Mouse (Mus musculus) erythroid progenitor cell, adult 5-6 weeks (primary cell): ENCODE results near the gene Zscan4c. TPM values are rescaled to one million over a fixed set of nuclear protein-coding genes. Genes with fewer than 3 reads are reported as not detected.
"Not testable (repeated sequence)": the region's sequence is repeated elsewhere in the genome, so short reads cannot be mapped to it uniquely, and the experiment has no call there.

Source experiments
- ATAC-seq: replicated peaks from 2 replicates; pipeline ENCODE4 v1.8.0; 2016; ENCODE audit warnings: moderate number of reproducible peaks, mild to moderate bottlenecking, moderate TSS enrichment, inconsistent platforms; ENCODE audit not compliant: poor library complexity, low FRiP score, severe bottlenecking
- total RNA-seq, 2 experiments: library from RNA; stranded (forward) in 1 of 2; stranded (reverse) in 1 of 2; fragments of 150-400 nt in 1 of 2; fragments of 186-747, 209-891 nt in 1 of 2; gene quantifications; 2 replicates each; pipeline versions ENCODE4 v1.2.3 to v1.2.4; 2015 to 2017; ENCODE audit warnings: low replicate concordance in 2 of 2

Gene Zscan4c
- total RNA-seq (2015; ENCODE audit: low replicate concordance), result not detected in 2 replicates
- not detected in 2 replicates for total RNA-seq (2017; ENCODE audit: low replicate concordance)

DNA sequence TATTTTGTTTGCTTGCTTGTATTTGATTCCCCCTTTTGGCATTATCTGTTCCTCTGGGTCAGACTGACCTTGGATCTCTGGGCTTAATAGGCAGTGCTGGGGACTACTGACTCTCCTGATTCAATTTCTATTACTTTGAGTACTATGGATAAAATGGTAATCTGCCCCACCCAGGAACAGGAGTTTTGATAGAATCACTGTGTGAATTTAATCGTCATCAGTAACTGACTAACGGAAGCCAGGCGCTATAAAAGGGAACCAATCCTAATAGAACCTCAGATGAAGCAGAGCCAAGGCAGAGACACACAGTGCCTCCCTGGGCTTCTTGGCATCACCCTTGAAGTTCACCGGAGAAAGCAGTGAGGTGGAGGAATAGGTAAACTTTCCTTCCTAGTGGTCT lies at the start of gene Zscan4c:
Gene Zscan4c (plus strand): TSS at position 301 of the 400 bp plus-strand sequence.
- not testable (repeated sequence) for ATAC-seq

Other genes with a start within 250 kb of the Zscan4c start
- gene Zscan4b, start 100.7 kb upstream of the Zscan4c start, total RNA-seq (2015; ENCODE audit: low replicate concordance), result not detected in 2 replicates
- gene Zscan4b, start 100.7 kb upstream of the Zscan4c start, total RNA-seq (2017; ENCODE audit: low replicate concordance), result not detected in 2 replicates
- gene Zscan4-ps1, start 63.9 kb downstream of the Zscan4c start, total RNA-seq (2015; ENCODE audit: low replicate concordance), result not detected in 2 replicates
- gene Zscan4-ps1, start 63.9 kb downstream of the Zscan4c start, total RNA-seq (2017; ENCODE audit: low replicate concordance), result not detected in 2 replicates
- gene Zscan4d, start 160.4 kb downstream of the Zscan4c start, total RNA-seq (2015; ENCODE audit: low replicate concordance), result not detected in 2 replicates
- not detected in 2 replicates for gene Zscan4d, start 160.4 kb downstream of the Zscan4c start, total RNA-seq (2017; ENCODE audit: low replicate concordance)